Mouse (Mus musculus) mature B cell (primary cell): ENCODE data around the gene Ocm.
"Not testable (repeated sequence)": the region's sequence is repeated elsewhere in the genome, so short reads cannot be mapped to it uniquely, and the experiment has no call there.

ENCODE experiments used
- in situ Hi-C: fragments of 300-500 bp; cut with MboI; formaldehyde crosslinking; loops from 2 replicates; pipeline ENCODE4 v1.14.3; 2019

The Ocm gene

GRCm38 (mm10) chr5:144026620-144027263, at the start of gene Ocm:
Gene Ocm (minus strand): TSS chr5:144026670.
- in situ Hi-C loops = loop anchor here (25.0 kb wide), 1 partner anchor 711 kb away; no protein-coding TSS in a partner anchor

GRCm38 (mm10) chr5:144071249-144071648, 44.8 kb upstream of the Ocm start:
- in situ Hi-C loops = no loop called here

- in situ Hi-C loops = no loop called here
These were observed 43.6 kb upstream of the Ocm start for GRCm38 (mm10) chr5:144070064-144070463.

- in situ Hi-C loops = no loop called here
These were observed 39.6 kb upstream of the Ocm start for GRCm38 (mm10) chr5:144066036-144066435.

GRCm38 (mm10) chr5:144064093-144064492, 37.6 kb upstream of the Ocm start:
- in situ Hi-C loops = no loop called here

GRCm38 (mm10) chr5:144054340-144054739, 27.9 kb upstream of the Ocm start:
- in situ Hi-C loops = no loop called here

- in situ Hi-C loops = no loop called here
These were observed 27.0 kb upstream of the Ocm start for GRCm38 (mm10) chr5:144053450-144053849.

GRCm38 (mm10) chr5:144051268-144051667, 24.8 kb upstream of the Ocm start:
- in situ Hi-C loops = no loop called here

- in situ Hi-C loops = loop anchor here (25.0 kb wide), 1 partner anchor 687 kb away; no protein-coding TSS in a partner anchor
These were observed 23.4 kb upstream of the Ocm start for GRCm38 (mm10) chr5:144049881-144050280.

GRCm38 (mm10) chr5:144047324-144047723, 20.9 kb upstream of the Ocm start:
- in situ Hi-C loops = loop anchor here (25.0 kb wide), 1 partner anchor 690 kb away; no protein-coding TSS in a partner anchor

- in situ Hi-C loops = loop anchor here (5.0 to 25.0 kb wide), 2 partner anchors 114 to 694 kb away; no protein-coding TSS in a partner anchor
These were observed 16.7 kb upstream of the Ocm start for GRCm38 (mm10) chr5:144043166-144043565.

GRCm38 (mm10) chr5:144040720-144041364, 14.4 kb upstream of the Ocm start:
- in situ Hi-C loops = loop anchor here (5.0 to 25.0 kb wide), 2 partner anchors 116 to 696 kb away; no protein-coding TSS in a partner anchor

GRCm38 (mm10) chr5:144039886-144040285, 13.4 kb upstream of the Ocm start:
- in situ Hi-C loops = loop anchor here (5.0 to 25.0 kb wide), 2 partner anchors 117 to 697 kb away; no protein-coding TSS in a partner anchor

GRCm38 (mm10) chr5:144039156-144039675, 12.7 kb upstream of the Ocm start:
- in situ Hi-C loops = loop anchor here (25.0 kb wide), 1 partner anchor 698 kb away; no protein-coding TSS in a partner anchor

- in situ Hi-C loops = loop anchor here (25.0 kb wide), 1 partner anchor 700 kb away; no protein-coding TSS in a partner anchor
These were observed 10.5 kb upstream of the Ocm start for GRCm38 (mm10) chr5:144036952-144037351.

GRCm38 (mm10) chr5:144034567-144034966, 8.1 kb upstream of the Ocm start:
- in situ Hi-C loops = loop anchor here (25.0 kb wide), 1 partner anchor 703 kb away; no protein-coding TSS in a partner anchor

- in situ Hi-C loops = loop anchor here (25.0 kb wide), 1 partner anchor 705 kb away; no protein-coding TSS in a partner anchor
These were observed 6.0 kb upstream of the Ocm start for GRCm38 (mm10) chr5:144032491-144032890.

- in situ Hi-C loops = no loop called here
These were observed 10.6 kb downstream of the Ocm start for GRCm38 (mm10) chr5:144015845-144016244.

- in situ Hi-C loops = no loop called here
These were observed 11.2 kb downstream of the Ocm start for GRCm38 (mm10) chr5:144015312-144015650.

GRCm38 (mm10) chr5:144014551-144015311, 11.7 kb downstream of the Ocm start, which contains the start of gene Ccz1:
Gene Ccz1 (minus strand): TSS chr5:144014877.
- in situ Hi-C loops = no loop called here

- in situ Hi-C loops = not testable (repeated sequence)
These were observed 12.9 kb downstream of the Ocm start for GRCm38 (mm10) chr5:144013366-144014134.
